Mouse (Mus musculus): ENCODE measurements around the gene Ndrg3.

DNA sequence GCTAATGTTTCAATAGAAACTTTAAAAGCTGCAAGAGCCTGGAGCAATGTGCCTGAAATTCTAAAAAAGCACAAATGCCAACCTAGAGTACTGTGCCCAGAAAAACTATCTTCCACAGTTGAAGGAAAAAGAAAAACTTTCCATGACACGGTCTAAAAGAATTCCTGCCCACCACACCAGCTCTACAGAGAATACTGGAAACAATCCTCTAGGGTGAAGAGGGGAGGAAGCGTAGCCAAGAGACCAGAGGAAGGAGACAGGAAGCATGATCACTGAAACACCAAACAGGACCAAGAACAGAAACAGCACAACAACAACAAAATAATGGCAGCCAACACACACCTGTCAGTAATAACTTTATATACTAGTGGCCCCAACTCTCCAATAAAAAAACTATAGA, 11.8 kb downstream of the Ndrg3 start:
- TF ChIP-seq GATA1 (IDR thresholded peaks at IDR 0.05; ENCODE audit: borderline replicate concordance, low read length) (no peak), CTCF (IDR thresholded peaks at IDR 0.05; ENCODE audit: low read depth, low read length) (no peak), POLR2AphosphoS5 (IDR thresholded peaks at IDR 0.05; ENCODE audit: insufficient replicate concordance, low read depth, low read length) (no peak), TAL1 (conservative IDR thresholded peaks at IDR 0.05; ENCODE audit: low read depth, low read length) (no peak), GATA2 (IDR thresholded peaks at IDR 0.05; ENCODE audit: borderline replicate concordance, low read depth, low read length) (no peak)

All from G1E (cell line).